Mouse (Mus musculus): ENCODE measurements around the gene Shank1.

DNA sequence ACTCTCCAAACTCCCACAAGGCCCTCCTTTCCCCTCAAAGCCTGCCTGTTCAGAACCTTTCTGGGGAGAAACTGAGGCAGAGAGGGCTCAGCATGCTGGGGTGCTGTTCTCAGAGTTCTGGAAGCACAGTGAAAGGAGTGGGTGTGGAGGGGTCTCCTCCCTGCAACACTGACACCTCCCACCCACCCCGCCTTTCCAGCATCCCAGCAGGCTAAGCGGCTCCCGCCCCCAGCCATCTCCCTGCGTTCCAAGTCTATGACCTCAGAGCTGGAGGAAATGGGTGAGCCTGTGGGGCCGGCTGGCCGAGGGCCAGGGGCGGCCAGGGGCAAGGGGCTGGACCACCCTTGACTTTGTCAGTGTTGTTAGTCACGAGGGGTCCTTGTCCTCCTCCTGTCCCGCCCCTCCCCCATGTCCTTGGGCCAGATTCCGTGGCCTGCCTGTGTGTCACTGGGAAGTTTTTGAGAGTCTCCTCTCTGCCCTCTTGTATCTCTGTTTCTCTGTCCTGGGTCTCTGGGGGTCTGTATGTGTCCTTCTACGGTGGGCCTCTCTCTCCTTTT is 33.5 kb downstream of the Shank1 start:
- TF ChIP-seq CTCF (IDR thresholded peaks at IDR 0.05; ENCODE audit: control insufficient read depth, insufficient read depth, insufficient replicate concordance, low read depth, low read length) (no peak), POLR2A (IDR thresholded peaks at IDR 0.05; ENCODE audit: control insufficient read depth, low read depth, low read length) (no peak)

All from testis, adult 2 months (tissue).